Mouse (Mus musculus): ENCODE measurements around the gene Mrpl50. TPM values are rescaled to one million over a fixed set of nuclear protein-coding genes. Genes with fewer than 3 reads are reported as not detected.

The Mrpl50 gene
- polyA plus RNA-seq, 1 experiment from 2014 or later: 61.3 TPM

- H3K27me3 ChIP-seq: no peaks in the 10 kb centered on the region
- no peak overlapping the region for H3K4me2 ChIP-seq
- WGBS: 71% methylated on average over 3 of the region's 3 CpGs
- no peak overlapping the region for H3K27ac ChIP-seq
- H3K4me1 ChIP-seq (replicated peaks): no peaks in the 10 kb centered on the region
- ATAC-seq (replicated peaks; ENCODE audit: insufficient number of reproducible peaks, insufficient read depth, low FRiP score, low read depth): no peak
- no peak overlapping the region for H3K4me3 ChIP-seq
- no peaks in the 10 kb centered on the region for H3K9me3 ChIP-seq (replicated peaks)
- H3K9ac ChIP-seq: no peak overlapping the region
- H3K36me3 ChIP-seq: no peaks in the 10 kb centered on the region
These were observed 51.3 kb downstream of the Mrpl50 start for GRCm38 (mm10) chr4:49469435-49470151.

DNA sequence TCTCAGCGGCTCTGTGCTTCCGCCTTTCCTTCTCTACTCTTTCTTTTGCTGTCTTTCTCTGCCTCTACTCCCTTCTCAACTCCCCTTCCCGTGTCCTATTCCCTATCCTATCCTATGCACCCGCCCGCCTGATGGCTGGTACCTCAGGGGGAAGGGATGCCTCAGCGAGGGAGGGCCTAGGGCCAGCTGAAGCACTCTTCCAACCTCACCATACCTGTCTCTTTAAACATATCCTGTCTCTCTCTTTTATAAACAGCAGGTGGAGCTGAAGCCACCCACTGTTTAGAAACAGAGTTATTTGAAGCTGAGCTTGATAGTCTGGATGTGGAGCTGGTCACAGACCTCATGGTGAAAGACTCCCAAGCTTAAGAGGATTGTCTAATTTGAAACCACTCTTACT lies 53.5 kb downstream of the Mrpl50 start:
- Histone ChIP-seq H3K36me3 (no peaks in the 10 kb centered on the region), H3K27ac (no peak overlapping the region), H3K9ac (no peak overlapping the region), H3K4me2 (no peak overlapping the region), H3K9me3 (replicated peaks) (no peaks in the 10 kb centered on the region), H3K4me1 (replicated peaks) (no peaks in the 10 kb centered on the region), H3K27me3 (no peaks in the 10 kb centered on the region), H3K4me3 (no peak overlapping the region)
- WGBS: 92% methylated on average over 6 of the region's 6 CpGs
- no peak for ATAC-seq (replicated peaks; ENCODE audit: insufficient number of reproducible peaks, insufficient read depth, low FRiP score, low read depth)

Other genes with a start within 250 kb of the Mrpl50 start
- gene Acnat2, start 112.9 kb downstream of the Mrpl50 start, polyA plus RNA-seq (2015; fragmentation: Nextera tagmentation; extraction: Ambion mirVana): not detected in 2 replicates
- gene Acnat1, start 47.2 kb downstream of the Mrpl50 start, polyA plus RNA-seq (2015; fragmentation: Nextera tagmentation; extraction: Ambion mirVana): not detected in 2 replicates
- gene Baat, start 14.5 kb downstream of the Mrpl50 start, polyA plus RNA-seq (2015; fragmentation: Nextera tagmentation; extraction: Ambion mirVana): not detected in 2 replicates
- gene Zfp189, start 83 bp upstream of the Mrpl50 start, polyA plus RNA-seq (2015; fragmentation: Nextera tagmentation; extraction: Ambion mirVana): 5.6 and 7.2 TPM in 2 replicates
- 0.40 and 2.2 TPM in 2 replicates for gene Aldob, start 28.5 kb upstream of the Mrpl50 start, polyA plus RNA-seq (2015; fragmentation: Nextera tagmentation; extraction: Ambion mirVana)
- gene Tmem246, start 76.8 kb upstream of the Mrpl50 start, polyA plus RNA-seq (2015; fragmentation: Nextera tagmentation; extraction: Ambion mirVana): 50.0 and 52.3 TPM in 2 replicates
- gene Rnf20, start 110.9 kb upstream of the Mrpl50 start, polyA plus RNA-seq (2015; fragmentation: Nextera tagmentation; extraction: Ambion mirVana): 23.2 TPM in 2 replicates
- gene Ppp3r2, start 160.9 kb upstream of the Mrpl50 start, polyA plus RNA-seq (2015; fragmentation: Nextera tagmentation; extraction: Ambion mirVana): not detected in 2 replicates

Measured in heart, embryonic 15.5 days (tissue).